ENCODE assay signal across 8 mouse cellular contexts in the genomic region with DNA sequence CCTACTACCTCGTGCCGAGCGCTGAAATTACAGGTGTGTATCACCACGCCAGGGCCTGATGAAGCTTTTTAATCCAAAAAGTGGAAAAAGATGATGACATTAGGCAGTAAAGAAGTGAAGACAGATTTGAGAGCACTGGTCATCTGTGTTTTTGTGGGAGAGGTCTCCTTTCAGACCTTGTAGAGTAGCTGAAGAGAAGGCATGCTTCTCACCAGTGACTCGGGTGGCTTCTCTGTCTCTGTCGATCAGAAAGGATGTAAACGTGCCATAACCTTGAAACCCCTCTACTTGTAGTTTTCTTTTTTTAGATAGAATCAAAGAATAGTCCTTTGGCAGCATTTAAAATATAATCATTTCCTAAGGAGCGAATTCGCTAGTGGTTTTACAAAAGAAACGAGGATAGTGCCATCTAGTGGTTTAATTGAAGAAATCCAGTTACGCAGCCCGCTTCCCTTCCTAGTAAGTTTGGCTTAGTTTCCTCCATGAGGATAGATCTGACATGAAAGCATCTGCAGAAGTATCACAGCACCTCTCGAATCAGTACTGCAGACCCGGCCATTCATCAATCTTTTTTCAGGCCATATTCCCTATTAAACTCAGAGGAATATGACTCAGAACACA. TPM values are rescaled to one million over a fixed set of nuclear protein-coding genes. Genes with fewer than 3 reads are reported as not detected.
DNase-seq lines count a peak whose midpoint lies in the region; ATAC-seq and TF ChIP-seq lines count a peak whose summit lies in the region.

No protein-coding gene starts in this region.

- no peak overlapping the region for H3K4me3 ChIP-seq in heart, postnatal 0 days (ENCODE audit: low read depth, low read length)
- H3K4me3 ChIP-seq in midbrain, embryonic 10.5 days, result no peak overlapping the region

- no peak overlapping the region for H3K9ac ChIP-seq in heart, postnatal 0 days (replicated peaks; ENCODE audit: low read depth, low read length)

- H3K27ac ChIP-seq in heart, postnatal 0 days (ENCODE audit: low read depth), result no peak overlapping the region
- H3K27ac ChIP-seq in midbrain, embryonic 10.5 days (replicated peaks), result no peak overlapping the region

- H3K4me2 ChIP-seq in heart, postnatal 0 days (ENCODE audit: low read depth, low read length), result no peak overlapping the region

- no peak for TF ChIP-seq EP300 in heart, postnatal 0 days (IDR thresholded peaks at IDR 0.05; ENCODE audit: low read depth)

- peak; percentile 73 for ATAC-seq in common myeloid progenitor, adult 5-6 weeks (replicated peaks; ENCODE audit: low read depth, poor library complexity, severe bottlenecking)
- ATAC-seq in heart, postnatal 0 days (ENCODE audit: insufficient read depth, low read depth), result no peak

- intact Hi-C loops in heart, postnatal 36 days (cut with DNase I), result loop anchor here (1.0 to 10.0 kb wide), 5 partner anchors 49 to 897 kb away; a partner anchor contains a TSS

- peak; percentile 24 to 60 for DNase-seq in heart, adult 18-20 months
- no peak for DNase-seq in heart, postnatal 36 days
- DNase-seq in MN1 (ENCODE audit: low spot score), result peak; percentile 82
- peak; percentile 79 for DNase-seq in heart, postnatal 0 days (ENCODE audit: low spot score)
- DNase-seq in layer of hippocampus, adult 9-11 months, result peak; percentile 34
- DNase-seq in midbrain, embryonic 10.5 days (ENCODE audit: low spot score), result peak; percentile 39
- DNase-seq in urinary bladder, postnatal 4 days (ENCODE audit: low spot score in 2 of 2), result no peak

- no peaks in the 10 kb centered on the region for H3K36me3 ChIP-seq in heart, postnatal 0 days (replicated peaks; ENCODE audit: control insufficient read depth, insufficient read depth, low read length)
- no peaks in the 10 kb centered on the region for H3K36me3 ChIP-seq in midbrain, embryonic 10.5 days

- H3K4me1 ChIP-seq in heart, postnatal 0 days (ENCODE audit: control insufficient read depth, insufficient read depth), result 0 out of 2 replicates have a peak, but pooled peaks cover 3% of the 10 kb centered on the region
- no peaks in the 10 kb centered on the region for H3K4me1 ChIP-seq in midbrain, embryonic 10.5 days

- H3K27me3 ChIP-seq in heart, postnatal 0 days (ENCODE audit: control insufficient read depth, insufficient read depth, low read length), result no peaks in the 10 kb centered on the region
- H3K27me3 ChIP-seq in midbrain, embryonic 10.5 days (ENCODE audit: low read depth, poor library complexity, severe bottlenecking), result no peaks in the 10 kb centered on the region

- TF ChIP-seq CTCF in heart, postnatal 0 days (IDR thresholded peaks at IDR 0.05; ENCODE audit: low read depth), result peak; percentile 68

- 30% methylated on average over 14 of the region's 14 CpGs for WGBS in heart, postnatal 0 days
- 33% methylated on average over 14 of the region's 14 CpGs for WGBS in midbrain, embryonic 10.5 days

- H3K9me3 ChIP-seq in heart, postnatal 0 days (replicated peaks; ENCODE audit: control insufficient read depth, low read length), result no peaks in the 10 kb centered on the region
- H3K9me3 ChIP-seq in midbrain, embryonic 10.5 days (replicated peaks), result no peaks in the 10 kb centered on the region

RNA-seq across cellular contexts. Expression of a gene that starts 21.2 kb away (rescaled TPM):
- 10 to 100 TPM; 43.0 to 56.0 TPM for total RNA-seq in heart, adult 18-20 months (2021)
- total RNA-seq in heart, postnatal 36 days (2021), result 10 to 100 TPM; 54.4 to 69.7 TPM
- 554 and 590 TPM in 2 replicates for total RNA-seq in common myeloid progenitor, adult 5-6 weeks (2017)
- 39.5 and 99.7 TPM in 2 replicates for total RNA-seq in heart, postnatal 0 days (2014; rRNA removed; ENCODE audit: low replicate concordance)
- 197 and 208 TPM in 2 replicates for polyA plus RNA-seq in heart, postnatal 0 days (2015; fragmentation: Nextera tagmentation; extraction: Ambion mirVana)
- polyA plus RNA-seq in midbrain, embryonic 10.5 days (2016; fragmentation: Nextera tagmentation; extraction: Ambion mirVana), result 249 and 260 TPM in 2 replicates

RNA-seq across cellular contexts. Expression of a gene that starts 50.5 kb away (rescaled TPM):
- 1 to 10 TPM; 4.8 to 6.5 TPM for total RNA-seq in heart, adult 18-20 months (2021)
- total RNA-seq in heart, postnatal 36 days (2021), result 1 to 10 TPM; 2.8 to 4.9 TPM
- 6.7 and 7.0 TPM in 2 replicates for total RNA-seq in common myeloid progenitor, adult 5-6 weeks (2017)
- total RNA-seq in heart, postnatal 0 days (2014; rRNA removed; ENCODE audit: low replicate concordance), result 1.8 and 4.2 TPM in 2 replicates
- 5.9 and 7.0 TPM in 2 replicates for polyA plus RNA-seq in heart, postnatal 0 days (2015; fragmentation: Nextera tagmentation; extraction: Ambion mirVana)
- 4.5 and 5.1 TPM in 2 replicates for polyA plus RNA-seq in midbrain, embryonic 10.5 days (2016; fragmentation: Nextera tagmentation; extraction: Ambion mirVana)

RNA-seq across cellular contexts. Expression of a gene that starts 50.9 kb away (rescaled TPM):
- 1 to 10 TPM; 3.0 to 4.8 TPM for total RNA-seq in heart, adult 18-20 months (2021)
- 1 to 10 TPM; 2.7 to 3.7 TPM for total RNA-seq in heart, postnatal 36 days (2021)
- 28.1 and 39.1 TPM in 2 replicates for total RNA-seq in common myeloid progenitor, adult 5-6 weeks (2017)
- total RNA-seq in heart, postnatal 0 days (2014; rRNA removed; ENCODE audit: low replicate concordance), result 2.6 and 3.7 TPM in 2 replicates
- 4.2 and 5.5 TPM in 2 replicates for polyA plus RNA-seq in heart, postnatal 0 days (2015; fragmentation: Nextera tagmentation; extraction: Ambion mirVana)
- polyA plus RNA-seq in midbrain, embryonic 10.5 days (2016; fragmentation: Nextera tagmentation; extraction: Ambion mirVana), result 17.7 and 24.9 TPM in 2 replicates

Comparison
In these comparisons a context has a peak if more than half of its experiments do, and no peak if none do; other contexts are left out.
1. DNase-seq: peak in heart, adult 18-20 months (2 of 2), MN1 (single experiment), heart, postnatal 0 days (single experiment), layer of hippocampus, adult 9-11 months (single experiment) and midbrain, embryonic 10.5 days (single experiment); none in heart, postnatal 36 days (0 of 2) and urinary bladder, postnatal 4 days (0 of 2).